Mouse (Mus musculus) macrophage (primary cell): ENCODE measurements at regions not wholly inside any gene's neighbourhood (a gene's known extent, or its start where the extent isn't known, plus 50 kb on each side); places are given as distances from the start of the nearest gene placed in this dataset.

Experiments
- H3K27ac ChIP-seq: fragments of 350-480 bp; formaldehyde crosslinking; 2 replicates; pipeline ENCODE4 v1.9.0; 2021
- H3K36me3 ChIP-seq: fragments of 350-480 bp; formaldehyde crosslinking; 2 replicates; pipeline ENCODE4 v1.9.0; 2021; ENCODE audit errors: inconsistent target
- H3K4me3 ChIP-seq: fragments of 350-480 bp; formaldehyde crosslinking; 2 replicates; pipeline ENCODE4 v1.9.0; 2021; ENCODE audit errors: inconsistent target
- H3K79me2 ChIP-seq: fragments of 350-480 bp; formaldehyde crosslinking; 2 replicates; pipeline ENCODE4 v1.9.0; 2021; ENCODE audit errors: inconsistent target
- WGBS: methylation state at CpG from one replicate; pipeline ENCODE4 v1.1.7; 2026; ENCODE audit warnings: inconsistent platforms; ENCODE audit not compliant: missing documents; 5-methylcytosine and 5-hydroxymethylcytosine counted together

DNA sequence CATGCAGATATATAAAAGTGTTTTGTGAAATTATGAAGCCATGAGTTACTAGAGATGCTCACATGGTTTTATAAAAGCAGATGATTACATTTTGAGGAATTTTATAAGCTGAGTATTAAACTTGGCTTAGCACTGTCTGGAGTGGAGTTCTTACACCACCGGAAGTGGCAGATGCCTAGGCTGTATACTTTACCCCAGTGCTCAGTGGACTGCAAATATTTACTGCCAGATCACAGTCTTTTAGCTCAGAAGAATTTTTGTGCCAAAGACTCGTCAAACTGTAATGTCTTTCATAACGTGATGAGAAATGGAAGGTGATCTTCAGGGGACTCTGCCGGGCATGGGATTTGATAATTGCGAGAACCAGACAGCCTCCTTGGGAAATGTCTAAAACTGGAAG is 136.1 kb upstream of the 9330182O14Rik start:
- Histone ChIP-seq H3K27ac (no peak overlapping the region), H3K36me3 (no peaks in the 10 kb centered on the region), H3K79me2 (no peaks in the 10 kb centered on the region), H3K4me3 (no peak overlapping the region)
- WGBS, result 90% methylated on average over 5 of the region's 5 CpGs

DNA sequence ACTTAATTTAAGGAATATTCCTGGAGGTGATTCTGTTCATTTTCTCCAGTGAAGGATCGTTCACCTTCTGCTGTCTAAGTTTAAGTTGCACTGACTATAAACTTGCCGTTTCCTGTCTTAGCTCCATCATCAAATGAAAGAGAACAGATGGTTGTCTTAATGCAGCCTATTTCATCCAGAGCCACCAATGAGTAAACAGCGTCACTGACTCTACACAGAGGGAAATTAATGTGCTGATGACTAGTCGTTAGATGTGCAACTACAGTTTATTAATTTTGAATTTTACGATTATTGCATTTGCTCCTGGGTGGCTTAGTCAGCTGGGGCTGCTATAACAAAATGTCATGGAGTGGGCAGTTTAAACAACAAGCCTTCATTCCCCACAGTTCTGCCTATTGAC is 134.1 kb upstream of the 9330182O14Rik start:
- H3K27ac ChIP-seq, result no peak overlapping the region
- no peak overlapping the region for H3K4me3 ChIP-seq
- H3K79me2 ChIP-seq, result no peaks in the 10 kb centered on the region
- H3K36me3 ChIP-seq, result no peaks in the 10 kb centered on the region
- 100% methylated on average over 4 of the region's 5 CpGs for WGBS

DNA sequence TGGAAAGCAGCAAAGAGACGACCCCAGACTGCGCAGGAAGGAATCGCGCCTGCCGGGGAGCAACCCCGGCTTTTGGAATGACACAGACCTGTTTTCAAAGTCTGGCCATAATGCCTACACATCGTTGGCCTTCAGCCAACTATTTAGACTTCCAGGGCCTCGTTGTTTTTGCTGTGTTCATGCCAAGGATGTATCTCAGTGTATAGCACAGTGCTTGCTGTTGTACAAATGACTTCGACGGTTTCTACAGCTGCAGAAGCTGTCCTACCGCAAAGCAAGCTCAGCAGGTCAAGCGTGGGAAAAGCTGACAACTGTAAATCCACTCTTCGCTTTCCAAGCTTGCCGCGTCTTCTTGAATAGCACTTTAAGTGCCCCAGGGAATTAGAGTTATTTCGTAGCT is 129.1 kb upstream of the 9330182O14Rik start:
- H3K4me3 ChIP-seq, result no peak overlapping the region
- no peaks in the 10 kb centered on the region for H3K79me2 ChIP-seq
- no peaks in the 10 kb centered on the region for H3K36me3 ChIP-seq
- H3K27ac ChIP-seq, result no peak overlapping the region
- WGBS, result 87% methylated on average over 15 of the region's 16 CpGs

DNA sequence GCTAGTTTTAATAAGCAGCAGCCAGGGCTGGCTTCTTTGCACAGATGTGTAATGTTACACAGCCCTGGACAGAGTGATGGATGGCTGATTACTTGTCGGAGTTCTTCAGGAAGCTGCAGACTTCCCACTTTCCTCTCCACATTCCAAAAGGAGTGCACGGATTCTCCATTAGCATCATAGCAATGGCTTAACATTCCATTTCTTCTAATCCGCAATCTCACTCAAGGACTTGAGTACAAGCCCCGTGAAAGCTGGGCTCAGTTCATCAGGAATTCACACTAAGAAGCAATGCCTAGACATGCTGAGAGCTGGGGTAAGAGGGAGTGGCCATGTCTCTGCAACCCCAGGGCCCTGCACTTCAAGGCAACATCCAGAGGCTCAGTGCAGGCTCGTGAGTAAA is 126.3 kb upstream of the 9330182O14Rik start:
- H3K27ac ChIP-seq, result no peak overlapping the region

DNA sequence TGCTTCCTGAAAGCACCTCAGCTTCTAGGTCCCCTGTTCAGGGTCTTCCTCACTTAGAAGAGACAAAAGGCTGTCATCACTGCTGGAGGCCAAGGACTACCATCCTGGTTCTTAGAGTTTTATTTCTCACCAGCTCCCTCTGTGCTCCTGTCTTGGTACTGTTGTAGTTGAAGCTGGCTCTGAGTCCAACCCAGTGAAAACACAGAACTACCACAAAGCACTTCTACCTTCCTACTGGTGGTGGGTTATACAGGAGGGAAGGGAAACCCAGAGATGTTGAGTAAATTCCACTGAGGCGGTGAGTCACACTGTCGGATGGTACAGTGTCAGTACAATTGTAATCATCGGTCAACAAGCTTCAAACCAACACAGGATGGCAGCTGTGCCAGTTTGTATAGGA is 120.3 kb upstream of the 9330182O14Rik start:
- H3K36me3 ChIP-seq, result no peaks in the 10 kb centered on the region
- 59% methylated on average over 3 of the region's 3 CpGs for WGBS
- no peaks in the 10 kb centered on the region for H3K79me2 ChIP-seq
- no peak overlapping the region for H3K4me3 ChIP-seq
- no peak overlapping the region for H3K27ac ChIP-seq

More for the DNA sequence above, 126.3 kb upstream of the 9330182O14Rik start:
- H3K4me3 ChIP-seq, result no peak overlapping the region
- no peaks in the 10 kb centered on the region for H3K79me2 ChIP-seq
- H3K36me3 ChIP-seq, result no peaks in the 10 kb centered on the region
- WGBS, result 74% methylated on average over 5 of the region's 5 CpGs

DNA sequence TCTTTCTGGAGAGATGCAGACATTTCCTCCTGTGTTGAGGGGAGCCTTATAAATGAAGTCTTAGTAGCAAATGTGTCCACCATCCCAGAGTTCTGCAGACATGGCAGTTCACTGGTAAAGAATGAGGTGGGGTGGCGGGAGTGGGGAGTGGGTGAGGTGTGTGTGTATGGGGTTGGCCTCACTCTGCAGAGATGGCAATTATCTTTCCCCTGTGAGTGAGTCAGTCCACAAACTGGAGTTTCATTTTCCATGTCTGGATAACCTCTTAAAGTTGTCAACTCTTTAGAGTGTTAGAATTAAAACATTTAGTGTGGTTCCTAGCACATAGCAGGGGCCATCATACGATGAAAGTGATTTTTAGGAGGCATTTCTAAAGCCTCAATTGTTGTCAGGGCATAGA is 117.1 kb upstream of the 9330182O14Rik start:
- no peaks in the 10 kb centered on the region for H3K79me2 ChIP-seq
- H3K4me3 ChIP-seq, result no peak overlapping the region
- H3K27ac ChIP-seq, result no peak overlapping the region
- WGBS, result 100% methylated on average over 2 of the region's 2 CpGs
- no peaks in the 10 kb centered on the region for H3K36me3 ChIP-seq

DNA sequence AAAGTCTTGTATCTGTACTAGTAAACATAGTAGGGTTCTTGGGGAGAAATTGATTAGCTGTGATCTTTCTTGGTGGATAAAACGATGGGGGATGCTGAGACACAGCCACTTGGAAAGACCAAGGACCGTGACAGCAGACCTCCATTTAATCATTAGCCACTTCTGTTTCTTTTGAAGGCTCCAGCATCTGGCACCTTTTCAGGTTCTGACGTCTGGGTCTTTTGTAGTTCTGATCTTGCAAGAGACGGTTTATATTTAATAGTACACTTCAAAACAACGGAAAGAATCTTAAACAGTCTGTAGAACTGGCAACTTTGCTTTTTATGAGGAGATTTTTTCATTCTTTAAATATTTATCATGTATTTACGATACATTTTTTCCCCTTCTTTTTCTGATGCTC is 116.6 kb upstream of the 9330182O14Rik start:
- Histone ChIP-seq H3K4me3 (no peak overlapping the region), H3K79me2 (no peaks in the 10 kb centered on the region), H3K36me3 (no peaks in the 10 kb centered on the region), H3K27ac (no peak overlapping the region)
- WGBS, result 78% methylated on average over 6 of the region's 6 CpGs

DNA sequence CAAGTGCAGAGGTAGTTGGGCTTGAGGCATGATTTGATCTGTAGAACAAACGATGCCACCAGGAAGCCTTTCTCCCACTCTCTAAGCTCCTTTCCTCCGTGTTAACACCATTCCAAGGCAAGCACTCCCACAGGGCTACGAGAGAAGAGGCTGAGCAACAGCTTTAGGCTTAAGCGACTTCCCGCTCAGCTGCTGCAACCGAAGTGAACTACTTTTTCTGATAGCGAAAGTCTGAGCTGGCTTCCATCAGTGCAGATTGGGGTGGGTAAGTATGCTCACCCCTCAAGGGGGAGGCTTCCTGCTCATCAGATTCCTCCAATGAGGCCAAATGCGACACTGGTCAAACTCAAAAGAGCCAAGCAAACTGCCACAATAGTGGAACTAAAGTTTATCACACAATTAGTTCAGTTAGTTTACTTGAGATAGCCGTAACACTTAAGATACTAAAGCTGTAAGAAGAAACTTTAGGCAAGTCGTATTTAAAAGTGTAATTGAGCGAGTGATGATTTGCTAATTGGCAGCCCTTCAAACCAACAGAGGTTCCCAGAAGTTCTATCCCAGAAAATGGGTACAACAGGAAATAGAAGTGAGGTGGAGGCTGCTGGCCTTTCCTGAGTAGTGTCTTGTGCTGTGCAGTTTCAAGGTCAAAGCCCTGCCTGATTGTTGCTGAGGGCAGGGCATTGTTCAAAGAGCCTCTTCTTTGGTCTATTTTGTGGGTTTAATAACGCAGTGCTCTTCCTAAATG is 115.9 kb upstream of the 9330182O14Rik start:
- no peak overlapping the region for H3K4me3 ChIP-seq
- no peaks in the 10 kb centered on the region for H3K79me2 ChIP-seq
- 49% methylated on average over 12 of the region's 12 CpGs for WGBS
- H3K36me3 ChIP-seq, result no peaks in the 10 kb centered on the region
- H3K27ac ChIP-seq, result no peak overlapping the region

DNA sequence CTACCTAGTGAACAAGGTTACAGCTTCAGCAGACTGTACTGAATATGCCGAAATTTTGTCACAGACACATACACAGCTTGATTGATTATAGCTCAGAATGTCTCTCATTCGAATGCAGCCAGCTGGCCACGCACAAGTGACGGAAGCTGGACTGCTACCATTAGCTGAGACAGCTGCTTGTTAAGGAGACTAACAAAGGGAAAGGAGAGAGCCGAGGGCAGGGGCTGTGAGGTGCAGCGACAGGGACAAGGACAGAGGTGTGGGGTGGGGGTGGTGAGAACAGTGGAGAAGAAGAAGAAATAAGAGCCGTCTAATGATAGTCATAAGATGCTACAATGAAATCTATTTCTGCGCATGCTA is 115.4 kb upstream of the 9330182O14Rik start:
- 92% methylated on average over 7 of the region's 8 CpGs for WGBS
- H3K36me3 ChIP-seq, result no peaks in the 10 kb centered on the region
- no peaks in the 10 kb centered on the region for H3K79me2 ChIP-seq
- no peak overlapping the region for H3K4me3 ChIP-seq
- no peak overlapping the region for H3K27ac ChIP-seq

DNA sequence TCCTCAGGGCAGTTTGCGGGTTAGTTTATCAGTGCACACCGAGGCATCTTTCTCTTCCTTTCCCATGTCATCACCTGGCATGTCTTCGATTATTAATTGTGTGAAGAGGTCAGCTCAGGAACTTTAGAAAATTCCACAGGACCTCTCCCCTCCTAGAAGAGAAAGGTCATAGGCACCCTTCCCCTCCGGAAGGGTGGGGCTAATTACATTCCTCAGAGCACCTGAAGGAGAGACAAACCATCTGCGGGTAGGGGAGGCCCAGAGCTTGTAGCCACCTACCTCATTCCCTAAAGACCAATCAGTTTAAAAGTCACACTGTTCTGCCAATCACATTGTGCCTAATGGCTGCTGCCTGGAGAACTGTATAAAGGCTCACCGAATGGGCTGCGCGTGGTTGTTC is 114.9 kb upstream of the 9330182O14Rik start:
- Histone ChIP-seq H3K79me2 (no peaks in the 10 kb centered on the region), H3K27ac (no peak overlapping the region), H3K36me3 (no peaks in the 10 kb centered on the region), H3K4me3 (no peak overlapping the region)
- WGBS, result 89% methylated on average over 8 of the region's 8 CpGs

DNA sequence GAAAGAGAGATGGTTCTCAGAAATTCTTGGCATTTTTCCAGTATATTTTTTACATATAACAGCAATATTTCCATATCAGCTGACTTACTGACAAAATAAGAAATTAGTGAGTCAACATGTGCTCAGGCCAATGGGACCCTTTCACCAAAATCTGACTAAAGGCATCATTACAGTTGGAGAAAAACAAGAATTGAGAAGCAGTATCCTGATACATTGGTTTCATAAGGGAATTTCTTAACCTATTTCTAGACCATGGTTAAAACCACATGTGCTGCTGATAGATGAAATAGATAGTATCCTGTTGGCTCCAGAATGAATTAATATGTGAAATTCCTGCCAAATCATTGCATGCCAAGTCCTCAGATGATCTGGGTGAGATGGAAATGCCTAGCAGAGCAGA is 114.1 kb upstream of the 9330182O14Rik start:
- Histone ChIP-seq H3K36me3 (no peaks in the 10 kb centered on the region), H3K79me2 (no peaks in the 10 kb centered on the region), H3K4me3 (no peak overlapping the region), H3K27ac (peak overlapping the region; percentile 45)

DNA sequence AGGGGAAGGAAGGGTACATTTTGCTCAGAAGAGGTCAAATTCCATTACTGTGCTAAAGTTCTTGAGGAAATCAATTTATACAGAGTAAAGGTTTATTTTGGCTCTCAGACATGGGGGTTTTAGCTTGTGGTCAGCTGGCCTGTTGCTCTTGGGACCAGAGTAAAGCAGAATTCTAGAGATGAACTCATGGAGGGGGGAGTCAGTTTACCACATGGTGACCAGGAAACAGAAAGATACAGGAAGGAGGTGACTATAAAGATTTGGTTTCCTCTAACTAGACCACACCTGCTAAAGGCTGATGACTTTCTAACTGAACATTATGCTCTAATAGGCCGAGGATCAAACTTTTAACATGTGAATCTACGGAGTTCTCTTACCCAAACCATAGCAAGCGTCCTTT is 113.5 kb upstream of the 9330182O14Rik start:
- no peak overlapping the region for H3K4me3 ChIP-seq
- WGBS, result 51% methylated on average over 3 of the region's 3 CpGs
- no peaks in the 10 kb centered on the region for H3K79me2 ChIP-seq
- no peaks in the 10 kb centered on the region for H3K36me3 ChIP-seq
- H3K27ac ChIP-seq, result peak overlapping the region; percentile 45

DNA sequence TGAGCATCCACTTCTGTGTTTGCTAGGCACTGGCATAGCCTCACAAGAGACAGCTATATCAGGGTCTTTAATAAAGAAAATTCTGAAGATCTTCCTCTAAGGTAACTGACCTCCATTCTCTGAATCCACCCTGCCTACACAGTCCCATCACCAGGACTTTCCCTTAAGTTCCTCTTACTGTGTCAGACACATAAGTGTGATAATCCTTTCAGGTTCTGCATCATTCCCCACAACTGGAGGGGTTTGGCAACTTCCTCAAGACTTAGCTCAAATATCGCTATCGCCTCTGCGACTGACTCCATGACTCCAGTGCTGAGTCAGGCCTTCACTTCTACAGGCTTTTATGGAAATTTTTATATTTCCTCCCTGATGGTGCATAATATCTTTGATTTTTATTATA is 111.0 kb upstream of the 9330182O14Rik start:
- Histone ChIP-seq H3K79me2 (no peaks in the 10 kb centered on the region), H3K36me3 (no peaks in the 10 kb centered on the region), H3K27ac (no peak overlapping the region), H3K4me3 (no peak overlapping the region)
- 49% methylated on average over 3 of the region's 3 CpGs for WGBS

DNA sequence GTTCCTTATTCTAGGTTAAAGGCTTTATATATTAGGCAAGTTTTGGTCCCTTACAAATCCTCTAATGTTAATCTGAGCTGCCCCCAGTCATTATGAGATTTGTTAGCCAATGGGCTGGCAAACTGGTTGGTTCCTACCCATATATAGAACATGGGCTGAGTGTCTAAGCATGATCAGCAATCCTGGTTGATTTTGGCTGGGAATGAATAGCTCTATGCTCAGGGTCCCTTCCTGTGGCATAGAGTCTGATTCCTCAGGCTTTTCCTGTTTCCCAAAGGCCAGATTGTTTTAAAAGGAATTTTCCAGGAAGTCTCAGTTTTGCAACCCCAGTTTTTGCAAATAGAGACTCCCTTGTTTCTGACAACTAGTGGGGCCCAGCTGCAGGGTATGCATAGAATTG is 102.1 kb upstream of the 9330182O14Rik start:
- H3K36me3 ChIP-seq, result no peaks in the 10 kb centered on the region
- no peak overlapping the region for H3K27ac ChIP-seq
- no peaks in the 10 kb centered on the region for H3K79me2 ChIP-seq

DNA sequence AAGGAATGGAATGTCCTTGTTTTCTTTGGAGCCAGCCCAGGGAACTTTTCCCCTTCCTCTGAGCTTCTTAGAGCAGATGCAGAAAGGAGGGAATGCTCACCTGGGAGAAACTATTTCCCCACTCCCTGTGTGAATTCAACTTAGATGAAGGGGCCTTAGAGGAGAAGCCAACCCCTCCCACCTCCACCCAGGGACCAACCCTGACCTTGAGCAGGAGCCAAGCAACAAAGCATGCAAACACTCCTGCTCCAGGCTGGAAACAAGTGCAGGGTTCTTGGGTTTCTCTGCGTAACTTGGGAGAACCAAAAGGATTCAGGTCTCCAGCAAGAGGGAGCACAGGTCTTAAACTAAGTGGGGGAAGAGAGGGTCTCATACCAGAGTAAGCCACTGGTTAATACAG is 98.0 kb upstream of the 9330182O14Rik start:
- Histone ChIP-seq H3K4me3 (no peak overlapping the region), H3K79me2 (no peaks in the 10 kb centered on the region), H3K36me3 (no peaks in the 10 kb centered on the region), H3K27ac (no peak overlapping the region)
- WGBS, result 100% methylated on average over 1 of the region's 1 CpGs

More for the DNA sequence above, 102.1 kb upstream of the 9330182O14Rik start:
- no peak overlapping the region for H3K4me3 ChIP-seq

DNA sequence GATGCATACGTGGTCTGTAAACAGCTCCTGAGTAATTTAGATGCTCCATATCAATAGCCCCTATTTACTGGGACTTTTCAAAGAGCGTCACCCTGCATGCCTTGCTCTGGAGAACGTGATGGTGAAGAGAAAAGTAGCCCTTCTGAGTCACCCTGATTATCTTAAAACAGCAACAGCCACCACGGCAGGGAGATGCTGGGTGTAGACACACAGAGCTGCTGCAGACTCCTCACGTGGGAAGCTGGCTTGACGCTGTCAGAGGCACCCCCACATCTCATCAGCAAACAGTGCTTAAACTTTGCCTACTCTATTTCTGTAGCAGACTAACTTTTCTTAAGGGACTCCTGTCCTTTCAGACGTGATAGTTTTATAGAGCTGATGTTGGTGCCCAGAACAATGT is 96.9 kb upstream of the 9330182O14Rik start:
- Histone ChIP-seq H3K36me3 (no peaks in the 10 kb centered on the region), H3K27ac (no peak overlapping the region), H3K79me2 (no peaks in the 10 kb centered on the region), H3K4me3 (no peak overlapping the region)
- WGBS, result 81% methylated on average over 5 of the region's 7 CpGs
